Mouse (Mus musculus) left cerebral cortex, adult 18-20 months (tissue): ENCODE measurements around the gene Jmjd8. TPM values are rescaled to one million over a fixed set of nuclear protein-coding genes. Genes with fewer than 3 reads are reported as not detected.

Source experiments
- DNase-seq, 2 experiments: peaks; one replicate each; pipeline ENCODE4 v3.0.0; 2021 to 2022; ENCODE audit warnings: low spot score in 2 of 2, mixed read lengths in 1 of 2
- total RNA-seq, 2 experiments: library from RNA; stranded (reverse); gene quantifications; 2 replicates each; pipeline ENCODE4 v1.2.3; 2021

Gene Jmjd8
- total RNA-seq, 2 experiments from 2014 or later = 43.5 to 52.3 TPM

DNA sequence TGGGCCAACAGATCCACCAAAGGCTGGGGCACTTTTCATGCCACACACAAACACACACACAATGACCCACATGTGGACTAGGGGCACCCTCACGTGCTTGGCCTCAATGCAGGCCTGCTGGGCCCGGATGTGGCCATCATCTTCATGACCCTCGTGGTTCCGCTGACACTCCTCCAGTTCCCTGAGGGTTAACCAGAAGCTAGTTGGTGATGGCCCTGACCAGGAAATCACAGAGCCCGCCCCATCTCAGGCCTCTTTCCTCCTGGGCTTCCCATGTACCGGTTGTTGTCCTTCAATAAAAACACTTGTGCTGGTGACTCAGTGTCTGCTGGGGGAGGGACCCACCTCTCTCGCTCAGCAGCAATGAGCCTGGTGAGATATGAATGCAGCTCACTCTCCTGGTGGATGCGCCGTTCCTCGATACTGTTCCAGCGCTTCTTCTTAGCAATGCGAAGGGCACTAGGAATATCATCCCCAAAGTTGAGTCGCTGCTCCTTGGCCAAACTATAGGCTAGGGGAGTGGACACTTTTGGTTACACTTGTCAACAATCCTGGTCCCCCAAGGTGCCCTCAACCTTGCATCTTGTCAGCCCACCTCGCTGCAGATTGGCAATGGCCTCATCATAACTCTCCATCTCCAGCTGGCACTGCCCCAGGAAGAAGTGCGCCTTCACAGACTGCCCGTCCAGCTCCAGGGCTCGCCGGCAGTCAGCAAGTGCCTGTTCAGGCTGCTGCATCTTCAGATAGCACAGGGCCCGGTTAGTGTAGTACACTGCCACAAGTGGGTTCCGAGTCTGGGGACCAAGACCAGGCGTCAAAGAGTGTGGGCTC is 3.0 kb downstream of the Jmjd8 start:
- DNase-seq = no peak

DNA sequence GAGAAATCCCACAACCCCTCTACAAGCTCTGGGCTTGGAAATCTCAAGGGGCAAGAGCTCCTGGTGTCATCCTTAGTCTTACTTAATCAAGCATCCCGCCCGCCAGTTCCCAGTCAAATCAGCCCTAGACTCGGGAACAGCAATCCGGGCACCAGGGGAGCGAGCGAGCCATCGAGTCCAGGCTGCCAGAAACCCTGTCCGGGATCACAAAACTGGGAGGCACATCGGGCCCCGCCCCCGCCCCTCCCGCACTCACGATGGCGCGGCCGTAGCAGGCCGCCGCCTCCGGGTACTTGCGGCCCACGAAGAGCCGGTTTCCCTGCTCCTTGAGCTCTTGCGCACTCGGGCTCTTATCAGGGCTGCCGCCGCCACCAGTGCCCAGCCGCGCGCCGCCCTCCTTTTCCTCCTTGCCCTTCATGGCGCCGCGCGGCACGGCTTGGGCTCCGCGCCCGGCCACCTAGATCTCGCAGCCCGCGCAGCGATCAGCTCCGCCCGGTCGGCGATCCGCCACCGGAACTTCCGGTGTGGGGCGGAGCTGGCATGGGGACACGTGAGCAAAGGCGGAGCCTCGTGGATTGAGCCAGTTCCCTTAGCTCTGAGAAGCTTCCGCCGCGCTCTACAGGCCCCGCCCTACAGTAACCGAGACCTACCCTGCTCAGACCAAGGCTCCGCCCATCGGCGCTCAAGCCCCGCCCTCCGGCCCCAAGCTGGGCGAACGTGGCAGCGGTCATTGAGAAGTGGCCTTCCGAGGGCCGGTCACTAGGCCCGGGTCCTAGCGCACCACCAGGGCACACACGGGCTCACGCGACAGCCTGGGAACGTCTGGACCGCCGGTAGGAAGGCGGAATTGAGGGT is 4.0 kb downstream of the Jmjd8 start:
- DNase-seq = peak; percentile 97 to 98

DNA sequence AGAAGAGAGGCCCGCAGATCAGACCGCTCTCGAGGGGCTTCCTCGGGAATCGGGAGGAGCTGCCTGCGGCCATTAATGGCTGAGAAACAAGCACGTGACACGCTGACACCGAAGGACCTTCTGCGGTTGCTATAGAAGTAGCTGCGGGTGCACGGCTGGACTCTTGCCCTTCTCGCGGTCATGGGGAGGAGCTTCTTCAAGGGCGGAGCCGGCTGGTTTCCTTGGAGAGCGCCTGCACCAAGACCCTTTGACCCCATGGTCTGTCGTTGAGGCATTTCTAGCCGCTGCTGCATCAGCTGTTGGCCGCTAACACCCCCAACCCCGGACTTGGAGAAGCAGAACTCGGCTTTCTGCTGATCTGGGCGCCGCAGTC is 4.6 kb downstream of the Jmjd8 start, which contains the start of gene Stub1:
Gene Stub1, minus strand, starts transcription at position 114 of the 373 bp plus-strand sequence.
- peak; percentile 62 to 81 for DNase-seq

DNA sequence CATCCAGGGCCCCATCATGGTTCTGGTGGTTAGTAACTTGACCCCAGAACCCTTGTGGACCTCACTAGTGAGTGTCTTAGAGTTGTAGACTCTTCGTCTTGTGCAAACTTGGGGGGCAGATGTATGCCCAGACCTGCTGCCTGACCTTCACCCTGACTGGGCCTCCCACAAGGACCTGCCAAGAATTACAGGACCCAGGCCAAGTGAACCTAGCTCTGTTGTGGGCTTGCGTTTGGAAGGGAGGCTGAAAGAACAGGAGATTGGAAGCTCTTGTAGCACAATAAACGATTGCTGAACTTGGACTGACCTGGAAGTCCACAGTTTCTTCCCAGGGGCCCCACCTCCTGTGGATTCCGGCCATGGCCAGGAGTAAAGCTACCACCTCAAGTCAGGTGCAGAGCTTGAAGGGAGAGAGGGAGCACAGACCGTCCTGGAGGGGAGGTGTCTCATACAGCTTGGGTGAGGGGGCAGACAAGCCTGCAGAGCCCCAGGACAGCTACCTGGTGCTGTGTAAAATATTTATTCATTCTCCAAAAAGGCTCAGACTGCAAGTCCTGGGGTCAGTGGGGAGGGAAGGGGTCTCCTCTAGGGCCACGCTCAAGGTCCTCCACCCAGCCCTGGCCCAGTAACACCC is 5.4 kb downstream of the Jmjd8 start:
- DNase-seq = no peak

DNA sequence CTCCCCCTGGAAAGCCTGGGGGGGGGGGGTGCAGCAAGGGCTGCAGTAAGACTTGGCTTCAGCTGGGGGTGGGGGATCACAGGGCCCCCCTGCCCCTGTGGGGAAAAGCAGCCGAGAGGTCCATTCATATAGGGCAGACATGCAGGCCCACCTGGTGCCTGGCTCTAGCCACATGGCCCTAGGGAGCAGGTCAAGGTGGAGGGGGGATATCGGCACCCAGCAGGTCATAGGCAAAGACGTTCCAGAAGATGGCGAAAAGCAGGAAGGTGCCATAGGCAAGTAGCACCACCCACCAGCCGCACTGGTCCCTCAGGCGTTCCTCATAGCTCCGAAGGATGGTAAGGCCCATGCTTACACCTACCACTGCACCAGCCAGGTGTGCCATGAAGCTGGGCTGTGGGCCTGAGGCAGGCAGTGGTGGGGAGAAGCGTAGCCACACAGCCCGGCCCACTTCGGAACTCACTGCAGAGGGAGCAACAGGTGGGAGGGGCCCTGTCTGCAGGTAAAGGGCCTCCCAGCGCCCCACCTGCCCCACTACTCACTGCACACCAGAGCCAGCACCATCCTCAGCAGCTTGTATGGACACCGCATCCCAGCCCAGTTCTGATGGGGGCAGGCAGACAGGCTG is 6.0 kb downstream of the Jmjd8 start:
- no peak for DNase-seq

DNA sequence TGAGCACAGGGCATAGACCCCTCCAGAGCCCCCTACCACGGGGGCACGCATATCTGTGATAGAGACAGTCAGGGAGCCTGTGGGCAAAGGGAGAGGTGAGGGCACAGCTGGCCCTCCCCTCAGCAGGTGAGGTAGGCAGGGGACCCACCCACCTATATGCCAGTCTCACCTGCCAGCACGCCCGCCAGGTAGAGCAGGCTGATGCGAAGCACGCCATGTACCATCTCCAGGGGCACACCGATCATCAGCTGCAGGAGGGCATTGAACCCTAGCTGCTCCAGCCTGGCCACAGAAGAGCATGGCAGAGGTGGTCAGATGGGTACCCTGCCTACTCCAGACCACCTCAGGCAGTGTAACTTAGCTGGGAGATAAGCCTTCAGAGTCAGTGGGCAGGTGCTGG is 6.6 kb downstream of the Jmjd8 start:
- no peak for DNase-seq

DNA sequence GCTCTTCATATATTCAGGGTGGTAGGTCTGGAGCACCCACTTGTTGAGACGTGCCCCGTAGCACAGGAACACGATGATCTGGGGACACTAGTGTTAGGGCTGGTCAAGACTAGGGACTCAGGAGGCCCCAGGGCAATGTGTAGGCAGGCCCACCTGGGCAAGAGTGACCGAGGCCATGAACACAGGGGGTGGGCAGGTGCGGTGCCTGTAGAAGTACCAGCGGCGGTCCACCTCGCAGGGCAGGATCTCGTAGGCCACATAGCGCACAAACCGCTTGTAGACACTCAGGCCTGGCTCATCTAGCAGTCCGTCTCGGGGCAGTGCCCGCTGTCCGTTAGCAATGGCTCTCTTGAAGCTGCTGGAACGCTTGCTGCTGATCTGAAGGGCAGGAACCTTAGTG is 7.1 kb downstream of the Jmjd8 start:
- DNase-seq = no peak

DNA sequence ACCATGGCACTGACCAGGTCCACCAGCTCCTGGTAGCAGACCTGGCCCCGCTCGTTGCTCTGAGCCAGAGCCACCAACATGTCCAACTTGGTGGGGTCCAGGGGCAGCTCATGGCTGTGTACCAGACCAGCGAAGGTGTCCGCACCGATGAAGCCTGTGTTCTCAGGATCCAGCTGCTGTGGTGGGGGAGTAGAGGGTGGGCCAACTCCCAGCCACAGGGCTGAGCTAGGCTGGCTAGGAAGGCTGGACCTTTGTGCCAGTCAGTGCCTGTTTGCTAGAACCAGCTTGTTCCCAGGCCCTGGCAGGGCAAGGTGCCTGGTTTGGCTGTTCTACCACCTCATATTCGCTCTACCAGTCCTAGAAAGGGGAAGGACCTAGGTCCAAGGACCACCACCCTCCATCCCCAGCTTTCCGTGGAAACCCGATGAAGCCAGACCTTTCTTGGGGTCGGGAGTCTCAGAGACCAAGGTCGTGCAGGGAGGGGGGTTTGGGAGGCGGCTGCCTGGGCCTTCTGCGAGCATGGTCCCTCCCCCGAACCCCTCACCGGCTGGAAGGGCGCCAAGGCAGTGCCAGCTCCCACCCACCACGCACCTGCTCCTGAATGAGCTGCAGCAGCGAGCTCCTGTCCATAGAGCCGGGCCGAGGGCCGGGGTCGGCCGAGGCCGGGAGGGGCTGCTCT is 7.9 kb downstream of the Jmjd8 start:
- DNase-seq = no peak

DNA sequence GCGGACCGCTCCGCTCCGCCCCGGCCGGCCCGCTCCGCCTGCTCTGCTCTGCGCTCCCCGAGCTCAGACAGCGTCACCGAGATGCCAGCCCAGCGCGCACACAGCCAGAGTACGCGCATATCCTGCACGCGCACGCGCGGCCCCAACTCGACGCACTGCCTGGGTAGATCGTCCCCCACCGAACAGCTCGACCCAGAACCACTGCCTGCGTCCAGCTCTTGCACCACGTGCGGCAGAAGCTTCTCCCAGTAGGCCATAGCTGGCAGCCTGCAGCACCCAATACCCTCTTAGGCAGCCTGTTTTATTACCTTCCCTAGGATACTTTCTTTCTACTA is 8.4 kb downstream of the Jmjd8 start, which contains the start of gene Rhbdl1:
Gene Rhbdl1, minus strand, starts transcription at position 220 of the 335 bp plus-strand sequence.
- peak; percentile 74 to 90 for DNase-seq

DNA sequence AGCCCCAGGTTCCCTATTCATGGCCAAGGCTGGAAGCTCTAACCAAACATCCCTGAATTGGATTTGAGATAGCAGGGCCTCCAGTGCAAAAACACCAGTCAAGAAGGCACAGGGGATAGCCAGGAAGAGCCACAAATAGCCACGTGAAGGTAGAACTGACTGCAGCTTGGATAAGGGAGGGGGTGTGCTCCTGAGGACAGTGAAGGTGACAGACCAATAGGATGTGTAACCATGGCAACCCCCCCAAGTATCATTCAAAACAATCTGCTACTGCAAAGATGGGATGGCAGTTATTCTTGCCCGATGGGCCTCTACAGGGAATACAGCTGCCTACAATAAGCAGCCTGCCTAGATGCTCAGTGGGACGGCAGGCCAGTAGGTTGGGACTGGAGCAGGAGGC is 8.9 kb downstream of the Jmjd8 start:
- DNase-seq = no peak

DNA sequence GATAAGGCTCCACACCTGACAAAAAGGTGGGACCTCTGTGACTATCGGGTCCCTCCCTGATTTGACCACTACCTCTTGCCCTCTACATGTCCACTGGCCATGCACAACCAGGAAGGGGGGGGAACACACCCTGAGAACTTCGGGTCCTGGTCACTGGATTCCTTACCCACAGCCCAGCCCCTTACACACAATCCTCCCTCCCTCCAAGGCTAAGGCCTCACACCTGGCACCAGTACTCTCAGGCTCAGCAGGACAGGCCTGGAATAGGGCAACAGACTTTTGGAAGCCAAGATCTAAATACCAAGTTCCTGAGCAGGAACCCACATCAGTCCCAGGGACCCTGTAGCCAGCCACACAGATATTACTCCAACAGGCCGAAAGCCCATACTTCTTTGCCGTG is 10.2 kb downstream of the Jmjd8 start:
- no peak for DNase-seq

DNA sequence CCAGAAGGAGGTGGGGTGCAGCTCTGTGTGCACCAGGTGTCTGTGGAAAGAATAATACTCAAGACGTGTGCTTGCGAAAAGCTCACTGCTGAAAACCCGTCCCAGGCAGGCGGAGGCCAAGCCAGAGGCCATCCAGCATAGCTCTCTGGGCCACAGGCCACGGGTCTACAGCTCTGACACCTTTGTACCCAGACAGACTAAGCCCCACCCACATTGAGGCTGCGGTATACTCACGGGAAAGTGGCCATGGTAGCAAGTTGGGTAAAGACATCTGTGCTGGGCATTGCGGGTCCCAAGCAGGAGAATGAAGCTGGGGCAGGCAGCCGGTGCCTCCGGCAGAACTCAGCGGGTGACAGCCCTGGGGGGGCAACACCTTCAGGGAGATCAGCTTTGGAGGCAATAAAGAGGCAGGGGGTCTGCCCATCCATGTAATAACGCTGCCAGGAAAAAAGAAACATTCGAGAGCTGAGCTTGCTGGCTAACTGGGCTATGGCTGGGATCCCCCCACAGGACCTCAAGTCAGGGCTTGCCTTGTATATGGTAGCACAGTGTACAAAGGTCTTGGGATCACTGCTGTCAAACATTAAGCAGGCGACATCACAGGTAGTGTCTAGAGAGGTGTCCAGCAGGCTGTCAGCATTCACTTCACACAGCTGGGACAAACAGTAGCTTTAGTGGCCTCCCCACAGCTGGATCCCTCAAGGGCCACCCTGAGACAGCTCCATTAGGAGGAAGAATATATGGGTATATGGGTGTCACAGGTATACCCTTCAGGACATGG is 11.0 kb downstream of the Jmjd8 start:
- DNase-seq = no peak

DNA sequence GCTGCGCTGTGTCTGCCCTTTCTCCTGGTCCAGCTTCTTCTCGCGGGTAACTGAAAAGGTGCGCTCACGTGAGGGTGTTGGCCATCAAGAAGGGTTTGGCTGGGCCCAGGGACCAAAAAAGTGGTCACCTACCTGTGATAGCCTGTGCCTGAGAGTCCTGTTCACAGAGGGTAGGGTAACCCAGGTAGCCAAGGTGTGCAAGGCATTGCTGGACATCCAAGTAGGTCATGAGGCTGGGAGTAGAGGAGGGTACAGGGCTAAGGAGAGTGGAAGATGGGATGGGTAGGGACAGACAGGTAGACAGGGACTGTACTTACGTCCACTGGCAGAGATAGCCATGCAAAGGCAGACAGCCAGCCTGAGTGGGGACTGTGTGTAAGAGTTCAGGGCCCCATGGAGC is 11.9 kb downstream of the Jmjd8 start:
- no peak for DNase-seq

DNA sequence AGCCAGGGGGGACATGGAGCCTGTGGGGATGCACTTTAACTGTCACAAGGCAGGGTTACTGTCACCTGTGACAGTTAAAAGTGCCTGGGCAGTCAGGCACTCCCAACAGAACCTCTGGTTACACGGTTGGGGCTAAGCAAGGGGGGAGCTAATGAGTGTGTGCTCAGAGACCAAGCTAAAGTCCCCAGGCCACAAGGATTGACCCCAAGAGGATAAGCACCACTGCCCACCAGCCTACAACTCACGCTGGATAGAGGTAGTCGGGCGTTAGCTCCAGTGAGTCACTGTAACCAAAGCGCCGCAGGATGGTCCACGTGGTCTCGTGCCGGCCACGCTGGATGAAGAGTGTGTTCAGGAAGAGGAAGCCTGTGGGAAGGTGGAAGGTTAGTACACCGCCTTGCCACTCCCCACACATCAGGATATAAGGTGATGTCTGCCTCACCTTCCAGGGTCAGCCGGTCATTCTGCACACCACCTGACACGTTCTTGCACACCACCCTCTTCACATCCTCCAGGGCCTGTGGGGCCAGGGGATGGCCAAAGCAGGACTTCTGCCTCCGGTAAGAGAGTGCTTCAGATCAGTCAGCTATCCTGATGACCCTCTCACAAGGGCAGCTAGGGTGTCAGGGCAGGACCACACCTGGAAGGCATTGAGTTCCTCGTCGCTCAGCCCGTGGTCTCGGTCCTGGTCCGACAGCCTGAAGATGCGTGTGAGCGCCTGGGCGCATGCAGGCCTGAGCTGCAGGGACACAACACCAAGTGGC is 12.6 kb downstream of the Jmjd8 start, which contains the start of gene Gm20683:
Gene Gm20683, minus strand, starts transcription at position 647 of the 764 bp plus-strand sequence.
- DNase-seq = no peak

DNA sequence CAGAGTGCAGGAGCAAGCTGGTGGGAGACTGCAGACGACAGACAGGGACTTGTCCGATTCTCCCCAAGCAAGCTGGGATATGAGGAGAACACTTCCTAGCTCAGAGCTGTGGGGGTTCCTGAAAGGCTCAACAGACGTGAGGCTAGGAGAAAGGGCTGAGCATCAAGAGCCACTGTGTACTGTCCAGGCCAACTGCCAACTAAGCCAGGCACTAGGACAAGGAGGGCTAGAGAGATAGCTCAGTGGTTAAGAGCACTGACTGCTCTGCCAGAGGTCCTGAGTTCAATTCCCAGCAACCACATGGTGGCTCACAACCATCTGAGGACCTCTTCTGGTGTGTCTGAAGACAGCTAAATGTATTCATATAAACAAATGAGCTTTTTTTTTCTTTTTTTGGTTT is 13.8 kb downstream of the Jmjd8 start:
- DNase-seq = no peak

DNA sequence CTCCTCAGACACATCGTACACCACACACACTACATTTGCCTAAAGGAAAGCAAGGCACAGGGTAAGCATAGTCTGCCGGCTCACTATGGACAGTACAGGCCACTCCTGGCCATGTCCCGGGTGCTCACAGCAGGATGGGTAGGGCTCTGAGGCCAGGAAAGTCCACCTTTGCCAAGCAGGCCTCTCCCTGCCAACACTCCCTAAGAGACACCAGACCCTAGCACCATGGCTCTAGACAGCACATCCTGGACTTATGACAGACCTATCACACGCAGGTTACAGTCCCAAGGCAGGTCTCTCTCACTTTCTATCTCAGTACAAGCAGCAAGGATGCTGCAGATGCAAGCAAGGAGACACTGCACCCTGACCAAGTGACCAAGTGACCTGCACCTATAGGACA is 14.5 kb downstream of the Jmjd8 start:
- no peak for DNase-seq

DNA sequence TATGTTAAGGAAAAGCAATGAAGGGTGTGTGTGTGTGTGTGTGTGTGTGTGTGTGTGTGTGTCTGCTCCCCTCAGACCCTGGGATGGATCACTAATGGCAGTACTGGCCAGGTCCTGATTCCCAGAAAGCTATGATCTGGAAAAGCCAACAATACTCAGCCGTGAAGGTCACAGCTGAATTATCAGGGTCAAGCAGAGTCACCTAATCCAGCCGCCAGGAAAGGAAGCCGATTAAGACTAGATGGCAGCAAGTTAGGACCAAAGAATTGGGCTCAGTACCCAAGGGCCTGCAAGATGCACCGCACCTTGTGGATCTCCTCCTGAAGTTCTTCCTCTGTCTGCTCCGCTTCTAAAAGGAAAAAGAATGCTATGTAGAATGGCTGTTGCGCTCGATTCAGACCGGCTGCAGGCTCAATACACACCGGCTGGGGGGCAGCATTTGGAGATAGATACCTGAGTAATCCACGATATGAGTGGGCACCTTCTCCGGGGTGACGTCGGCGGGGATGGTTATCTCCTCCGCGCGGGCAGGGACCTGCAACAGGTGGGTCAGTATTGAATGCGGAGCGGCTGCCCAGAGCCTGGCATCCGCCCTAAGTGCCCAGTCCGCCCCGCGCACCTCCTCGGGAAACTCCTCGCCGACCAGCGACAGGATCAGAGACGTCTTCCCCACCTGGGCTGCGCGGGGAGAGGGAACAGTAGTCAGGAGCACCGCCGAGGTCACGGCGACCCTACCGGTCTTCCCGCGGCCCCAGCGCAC is 15.1 kb downstream of the Jmjd8 start:
- peak; percentile 25 to 44 for DNase-seq

DNA sequence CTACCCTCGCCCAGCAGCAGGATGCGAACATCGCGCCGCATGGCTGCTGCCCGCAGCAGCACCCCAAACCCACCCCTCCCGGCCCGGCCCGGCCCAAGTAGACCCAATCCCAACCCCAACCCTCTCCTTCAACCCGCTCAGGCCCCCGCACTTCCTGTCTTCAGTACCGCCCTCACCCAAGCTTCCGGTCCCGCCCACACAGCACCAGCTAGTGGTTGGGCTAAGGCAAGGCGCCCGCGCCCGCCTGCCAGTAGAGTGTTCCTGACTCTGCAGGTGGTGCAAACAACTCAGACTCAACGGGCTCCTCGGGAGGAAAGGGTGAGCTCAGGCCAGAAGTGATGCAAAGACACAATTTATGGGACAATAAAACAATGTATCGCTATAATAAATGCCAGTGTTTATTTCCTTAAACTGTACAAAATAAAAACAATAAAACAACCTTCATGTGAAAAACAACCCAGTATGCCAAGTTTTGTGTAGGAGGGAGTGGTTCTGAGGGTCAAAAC is 15.8 kb downstream of the Jmjd8 start, which contains the start of gene Rhot2:
Gene Rhot2, minus strand, starts transcription at position 456 of the 506 bp plus-strand sequence.
- DNase-seq = peak; percentile 96
